Mouse (Mus musculus): ENCODE data around the gene Klhl22. TPM values are rescaled to one million over a fixed set of nuclear protein-coding genes. Genes with fewer than 3 reads are reported as not detected.

Klhl22 gene
- 25.4 and 29.8 TPM in 2 replicates for polyA plus RNA-seq (2015; fragmentation: Nextera tagmentation; extraction: Ambion mirVana)

DNA sequence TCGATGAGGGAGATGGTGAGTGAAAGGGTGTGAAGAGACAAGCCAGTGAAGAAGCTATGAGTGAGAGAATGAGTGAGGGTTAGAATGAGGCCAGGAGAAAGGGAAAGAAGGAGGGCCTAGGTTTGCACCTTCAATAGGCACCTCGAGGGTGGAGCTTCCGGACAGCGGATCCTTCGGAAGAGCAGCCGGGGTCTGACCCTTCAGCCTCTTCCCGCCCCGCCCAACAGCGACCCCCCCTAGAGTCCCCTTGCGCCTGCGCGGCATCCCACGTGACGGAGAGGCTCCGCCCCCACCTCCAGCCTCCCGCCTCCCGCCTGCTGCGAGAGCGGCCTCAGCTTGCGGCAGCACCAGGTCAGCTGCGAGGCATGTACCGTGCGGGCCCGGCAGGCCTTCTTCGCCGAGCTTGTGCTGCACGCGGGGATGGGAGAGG lies at the start of gene Klhl22:
Klhl22 (plus strand) TSS at position 275 of the 430 bp plus-strand sequence.
- no peaks in the 10 kb centered on the region for H3K9me3 ChIP-seq (ENCODE audit: low read length)
- H3K27me3 ChIP-seq (replicated peaks; ENCODE audit: insufficient read depth, low read length) = no peaks in the 10 kb centered on the region
- H3K9ac ChIP-seq (replicated peaks; ENCODE audit: low read depth) = peak within 1 kb of the TSS; percentile 65
- TF ChIP-seq EP300 (IDR thresholded peaks at IDR 0.05) (no peak), CTCF (IDR thresholded peaks at IDR 0.05) (peak; percentile 21; the same call in 1 of the 2 replicates)
- H3K36me3 ChIP-seq (ENCODE audit: insufficient read depth, low read length) = no peaks in the 10 kb centered on the region
- 3% methylated on average over 15 of the region's 28 CpGs for WGBS
- DNase-seq (ENCODE audit: low spot score) (peak; percentile 89), ATAC-seq (peak; percentile 96)
- H3K4me2 ChIP-seq (replicated peaks; ENCODE audit: low read depth, low read length) = peak within 1 kb of the TSS; percentile 88
- H3K4me1 ChIP-seq (ENCODE audit: insufficient read depth, low read depth, low read length) = peaks cover 9% of the 10 kb centered on the region; the same call in 1 of the 2 replicates
- peak within 1 kb of the TSS; percentile 49 for H3K4me3 ChIP-seq (ENCODE audit: low read depth, low read length)
- H3K27ac ChIP-seq (ENCODE audit: low read length) = peak within 1 kb of the TSS; percentile 72

DNA sequence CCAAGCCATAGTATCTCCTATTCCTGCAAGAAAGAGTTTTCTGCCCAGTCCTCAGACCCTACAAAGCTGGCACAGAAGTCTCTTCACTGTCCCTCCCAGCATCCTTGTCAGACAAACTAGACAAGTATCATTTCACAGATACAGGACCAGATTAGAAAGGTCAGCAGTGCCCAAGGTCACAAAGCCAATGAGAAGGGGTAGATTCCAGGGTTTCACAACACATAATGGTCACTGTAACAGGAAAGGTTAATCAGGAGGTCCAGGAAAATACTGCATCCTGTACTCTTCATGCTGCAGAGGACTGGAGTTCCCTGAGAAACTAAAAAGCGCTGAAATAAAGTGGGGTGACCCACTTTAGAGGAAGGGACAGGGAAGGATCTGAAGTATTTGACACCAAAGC lies 41.6 kb upstream of the Klhl22 start:
- DNase-seq (ENCODE audit: low spot score) (no peak), ATAC-seq (no peak)
- Histone ChIP-seq H3K27me3 (replicated peaks; ENCODE audit: insufficient read depth, low read length) (no peaks in the 10 kb centered on the region), H3K9ac (replicated peaks; ENCODE audit: low read depth) (no peak overlapping the region), H3K4me1 (ENCODE audit: insufficient read depth, low read depth, low read length) (peaks cover 4% of the 10 kb centered on the region; the same call in 1 of the 2 replicates), H3K36me3 (ENCODE audit: insufficient read depth, low read length) (no peaks in the 10 kb centered on the region), H3K4me3 (ENCODE audit: low read depth, low read length) (no peak overlapping the region), H3K9me3 (ENCODE audit: low read length) (no peaks in the 10 kb centered on the region), H3K27ac (ENCODE audit: low read length) (no peak overlapping the region), H3K4me2 (replicated peaks; ENCODE audit: low read depth, low read length) (no peak overlapping the region)
- WGBS = 74% methylated on average over 1 of the region's 1 CpGs
- no peak for TF ChIP-seq EP300 (IDR thresholded peaks at IDR 0.05)

DNA sequence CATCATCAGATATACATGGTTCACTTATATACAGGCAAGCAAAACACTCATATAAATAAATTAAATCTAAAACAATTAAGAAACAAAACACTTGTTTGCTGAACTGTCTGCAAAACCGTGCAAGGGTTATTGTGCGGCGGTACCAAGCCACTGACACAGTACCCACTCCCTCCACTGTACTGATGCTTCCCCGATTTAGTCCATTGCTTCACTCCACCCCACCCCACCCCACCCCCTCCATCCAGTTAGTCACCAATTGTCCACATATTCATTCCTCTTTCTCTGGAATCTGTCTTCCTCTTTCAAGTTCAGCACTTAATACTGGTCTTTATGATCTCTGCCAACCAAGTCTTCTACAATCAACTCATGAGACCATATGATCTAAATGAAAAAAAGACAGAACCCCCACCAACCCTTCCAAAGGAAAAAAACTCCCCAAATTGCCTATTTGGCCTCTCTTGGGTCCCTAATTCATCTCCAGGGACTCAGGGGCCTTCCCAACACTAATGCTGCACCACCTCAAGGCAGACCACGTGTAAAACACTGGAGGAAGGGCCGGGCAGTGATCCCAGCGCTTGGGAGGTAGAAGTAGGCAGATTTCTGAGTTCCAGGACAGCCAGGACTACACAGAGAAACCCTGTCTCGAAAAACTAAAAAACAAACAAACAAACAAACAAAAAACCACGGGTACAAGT lies 38.2 kb upstream of the Klhl22 start:
- Histone ChIP-seq H3K9me3 (ENCODE audit: low read length) (no peaks in the 10 kb centered on the region), H3K27ac (ENCODE audit: low read length) (no peak overlapping the region), H3K4me1 (ENCODE audit: insufficient read depth, low read depth, low read length) (peaks cover 4% of the 10 kb centered on the region; the same call in 1 of the 2 replicates), H3K27me3 (replicated peaks; ENCODE audit: insufficient read depth, low read length) (no peaks in the 10 kb centered on the region), H3K9ac (replicated peaks; ENCODE audit: low read depth) (peak overlapping the region; percentile 90; the same call in 1 of the 2 replicates), H3K4me3 (ENCODE audit: low read depth, low read length) (peak overlapping the region; percentile 81), H3K36me3 (ENCODE audit: insufficient read depth, low read length) (no peaks in the 10 kb centered on the region), H3K4me2 (replicated peaks; ENCODE audit: low read depth, low read length) (peak overlapping the region; percentile 63)
- ATAC-seq = no peak
- no peak for DNase-seq (ENCODE audit: low spot score)
- TF ChIP-seq CTCF (IDR thresholded peaks at IDR 0.05) (no peak), EP300 (IDR thresholded peaks at IDR 0.05) (no peak)
- 53% methylated on average over 9 of the region's 9 CpGs for WGBS

DNA sequence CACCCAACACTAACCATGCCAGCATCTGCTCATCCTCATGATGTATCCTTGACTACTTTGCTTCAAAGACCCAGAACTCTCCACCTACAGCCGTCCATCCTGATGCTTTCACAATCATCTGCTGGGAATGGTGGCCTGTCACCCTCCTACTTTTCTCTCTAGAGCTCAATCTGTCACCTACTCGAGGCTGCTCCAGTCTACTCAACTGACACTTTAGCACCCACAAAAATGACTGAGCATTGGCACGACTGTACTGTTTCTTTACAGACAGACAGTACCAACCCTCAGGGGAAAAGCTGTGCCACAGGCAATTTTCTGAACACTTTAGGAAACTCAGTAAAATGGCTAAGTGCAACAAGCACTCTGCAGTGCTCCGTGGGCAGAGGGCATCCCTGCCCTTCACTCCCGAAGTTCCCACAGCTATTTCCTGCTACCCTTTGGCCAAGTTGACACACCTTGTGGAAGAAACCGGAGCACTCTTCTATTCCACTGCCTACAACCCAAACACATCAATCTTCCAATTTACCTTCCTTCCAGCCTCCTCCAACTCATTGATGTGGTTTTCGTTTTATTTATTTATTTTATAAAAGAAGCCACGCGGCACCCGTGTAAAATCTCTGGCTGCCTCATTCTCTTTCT lies 37.5 kb upstream of the Klhl22 start:
- no peaks in the 10 kb centered on the region for H3K27me3 ChIP-seq (replicated peaks; ENCODE audit: insufficient read depth, low read length)
- H3K4me2 ChIP-seq (replicated peaks; ENCODE audit: low read depth, low read length) = peak overlapping the region; percentile 63
- peak overlapping the region; percentile 81 for H3K4me3 ChIP-seq (ENCODE audit: low read depth, low read length)
- DNase-seq (ENCODE audit: low spot score) (peak; percentile 12), ATAC-seq (peak; percentile 31)
- peak overlapping the region; percentile 90 for H3K9ac ChIP-seq (replicated peaks; ENCODE audit: low read depth)
- peaks cover 4% of the 10 kb centered on the region; the same call in 1 of the 2 replicates for H3K4me1 ChIP-seq (ENCODE audit: insufficient read depth, low read depth, low read length)
- H3K9me3 ChIP-seq (ENCODE audit: low read length) = no peaks in the 10 kb centered on the region
- TF ChIP-seq CTCF (IDR thresholded peaks at IDR 0.05) = no peak
- no peak for TF ChIP-seq EP300 (IDR thresholded peaks at IDR 0.05)
- WGBS = 2% methylated on average over 10 of the region's 10 CpGs
- H3K27ac ChIP-seq (ENCODE audit: low read length) = peak overlapping the region; percentile 89
- no peaks in the 10 kb centered on the region for H3K36me3 ChIP-seq (ENCODE audit: insufficient read depth, low read length)

DNA sequence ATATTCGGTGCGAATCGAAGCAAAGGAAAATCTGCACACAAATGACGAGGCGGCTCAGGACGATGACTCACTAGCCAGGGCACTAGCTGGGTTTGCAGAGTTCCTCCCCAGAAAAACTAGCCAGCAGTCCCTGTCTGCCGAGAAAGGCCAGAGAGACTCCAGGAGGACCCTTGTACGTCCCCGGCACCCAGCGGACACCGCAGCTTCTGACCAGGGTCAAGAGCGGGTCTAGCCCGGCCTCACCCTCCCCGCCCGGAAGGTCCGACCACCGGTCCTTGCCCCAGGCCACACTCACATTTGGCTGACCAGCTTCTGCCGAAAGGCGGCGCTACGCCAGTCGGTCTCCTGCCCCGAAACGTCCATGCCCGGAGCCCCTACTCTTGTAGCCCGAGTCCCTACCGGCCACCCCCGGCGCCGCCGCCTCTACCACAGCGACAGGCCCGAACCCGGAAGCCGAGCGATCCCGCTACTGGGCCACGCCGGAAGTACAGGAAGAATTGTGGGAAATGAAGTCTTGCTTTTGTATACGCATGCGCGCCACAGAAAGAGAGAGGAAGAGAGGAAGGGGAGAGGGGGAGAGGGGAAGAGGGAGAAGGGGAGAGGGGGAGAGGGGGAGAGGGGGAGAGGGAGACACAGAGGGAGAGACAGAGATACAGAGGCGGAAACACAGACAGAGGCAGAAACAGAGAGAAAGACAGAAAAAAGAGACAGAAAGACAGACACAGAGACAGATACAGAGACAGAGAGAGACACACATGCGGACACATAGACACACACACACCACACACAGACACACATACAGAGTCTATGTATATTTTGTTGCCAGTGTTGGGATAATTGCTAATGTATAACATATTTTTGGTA lies 36.7 kb upstream of the Klhl22 start:
- Histone ChIP-seq H3K4me1 (ENCODE audit: insufficient read depth, low read depth, low read length) (peaks cover 4% of the 10 kb centered on the region; the same call in 1 of the 2 replicates), H3K27ac (ENCODE audit: low read length) (peak overlapping the region; percentile 89), H3K4me2 (replicated peaks; ENCODE audit: low read depth, low read length) (peak overlapping the region; percentile 63), H3K9ac (replicated peaks; ENCODE audit: low read depth) (peak overlapping the region; percentile 90), H3K4me3 (ENCODE audit: low read depth, low read length) (peak overlapping the region; percentile 81), H3K27me3 (replicated peaks; ENCODE audit: insufficient read depth, low read length) (no peaks in the 10 kb centered on the region), H3K36me3 (ENCODE audit: insufficient read depth, low read length) (no peaks in the 10 kb centered on the region), H3K9me3 (ENCODE audit: low read length) (no peaks in the 10 kb centered on the region)
- peak; percentile 98 for DNase-seq (ENCODE audit: low spot score)
- ATAC-seq = peak; percentile 92
- TF ChIP-seq CTCF (IDR thresholded peaks at IDR 0.05) = peak; percentile 66
- no peak for TF ChIP-seq EP300 (IDR thresholded peaks at IDR 0.05)
- 1% methylated on average over 33 of the region's 44 CpGs for WGBS

DNA sequence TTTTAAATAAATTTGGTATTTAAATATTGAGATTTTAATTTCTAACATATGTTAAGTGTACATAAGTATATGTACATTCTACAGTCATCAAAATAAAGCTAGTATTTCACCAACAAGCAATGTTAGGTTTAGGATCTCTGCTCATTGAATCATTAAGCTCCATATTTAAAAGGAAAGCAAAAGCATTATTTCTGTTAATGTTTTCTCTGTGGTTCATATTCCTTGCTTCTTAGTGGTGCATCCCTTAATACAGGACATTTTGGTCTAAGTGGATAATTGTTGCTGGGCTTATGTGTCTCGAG lies 36.1 kb upstream of the Klhl22 start:
- no peak for ATAC-seq
- no peak overlapping the region for H3K9ac ChIP-seq (replicated peaks; ENCODE audit: low read depth)
- no peak overlapping the region for H3K27ac ChIP-seq (ENCODE audit: low read length)
- WGBS = 76% methylated on average over 1 of the region's 1 CpGs
- no peaks in the 10 kb centered on the region for H3K36me3 ChIP-seq (ENCODE audit: insufficient read depth, low read length)
- no peaks in the 10 kb centered on the region for H3K9me3 ChIP-seq (ENCODE audit: low read length)
- TF ChIP-seq CTCF (IDR thresholded peaks at IDR 0.05) (no peak), EP300 (IDR thresholded peaks at IDR 0.05) (no peak)
- no peaks in the 10 kb centered on the region for H3K27me3 ChIP-seq (replicated peaks; ENCODE audit: insufficient read depth, low read length)
- peaks cover 4% of the 10 kb centered on the region; the same call in 1 of the 2 replicates for H3K4me1 ChIP-seq (ENCODE audit: insufficient read depth, low read depth, low read length)
- no peak overlapping the region for H3K4me2 ChIP-seq (replicated peaks; ENCODE audit: low read depth, low read length)
- DNase-seq (ENCODE audit: low spot score) = no peak
- H3K4me3 ChIP-seq (ENCODE audit: low read depth, low read length) = no peak overlapping the region

Data from lung, postnatal 0 days (tissue).